Mouse (Mus musculus): Measurements from ENCODE around the gene Samd9l. TPM values are rescaled to one million over a fixed set of nuclear protein-coding genes. Genes with fewer than 3 reads are reported as not detected.
"Not testable (repeated sequence)": the region's sequence is repeated elsewhere in the genome, so short reads cannot be mapped to it uniquely, and the experiment has no call there.

The Samd9l gene
- polyA plus RNA-seq, 1 experiment from 2014 or later, result 4.5 TPM

- H3K4me1 ChIP-seq (ENCODE audit: insufficient read depth); H3K9ac ChIP-seq (replicated peaks); DNase-seq; H3K36me3 ChIP-seq (replicated peaks; ENCODE audit: insufficient read depth, low read length); H3K9me3 ChIP-seq (ENCODE audit: low read length); H3K27ac ChIP-seq (ENCODE audit: low read depth); H3K4me3 ChIP-seq (ENCODE audit: low read depth, low read length); H3K27me3 ChIP-seq (ENCODE audit: insufficient read depth, low read length); ATAC-seq: not testable (repeated sequence)
- 70% methylated on average over 4 of the region's 4 CpGs for WGBS (ENCODE audit: insufficient replicate concordance)
- peak overlapping the region; percentile 35; the same call in 1 of the 2 replicates for H3K4me2 ChIP-seq (ENCODE audit: low read depth, low read length)
Measured at GRCm38 (mm10) chr6:3395921-3396611, 3.3 kb downstream of the Samd9l start.

GRCm38 (mm10) chr6:3389995-3390394 lies 9.4 kb downstream of the Samd9l start:
- no peaks in the 10 kb centered on the region for H3K9me3 ChIP-seq (ENCODE audit: low read length)
- 89% methylated on average over 1 of the region's 1 CpGs for WGBS (ENCODE audit: insufficient replicate concordance)
- ATAC-seq, result no peak
- H3K4me1 ChIP-seq (ENCODE audit: insufficient read depth), result peaks cover 5% of the 10 kb centered on the region
- TF ChIP-seq CTCF (IDR thresholded peaks at IDR 0.05; ENCODE audit: low read depth) (no peak), EP300 (IDR thresholded peaks at IDR 0.05; ENCODE audit: low read depth) (no peak)
- no peak overlapping the region for H3K9ac ChIP-seq (replicated peaks)
- H3K27me3 ChIP-seq (ENCODE audit: insufficient read depth, low read length), result no peaks in the 10 kb centered on the region
- no peak overlapping the region for H3K4me2 ChIP-seq (ENCODE audit: low read depth, low read length)
- H3K27ac ChIP-seq (ENCODE audit: low read depth), result no peak overlapping the region
- H3K4me3 ChIP-seq (ENCODE audit: low read depth, low read length), result no peak overlapping the region
- no peaks in the 10 kb centered on the region for H3K36me3 ChIP-seq (replicated peaks; ENCODE audit: insufficient read depth, low read length)
- no peak for DNase-seq

- TF ChIP-seq EP300 (IDR thresholded peaks at IDR 0.05; ENCODE audit: low read depth) (no peak), CTCF (IDR thresholded peaks at IDR 0.05; ENCODE audit: low read depth) (no peak)
- 67% methylated on average over 6 of the region's 6 CpGs for WGBS (ENCODE audit: insufficient replicate concordance)
- H3K27me3 ChIP-seq (ENCODE audit: insufficient read depth, low read length), result no peaks in the 10 kb centered on the region
- no peak for DNase-seq
- 0 out of 2 replicates have a peak overlapping the region, but pooled peaks have one; percentile 18 for H3K4me2 ChIP-seq (ENCODE audit: low read depth, low read length)
- H3K27ac ChIP-seq (ENCODE audit: low read depth), result no peak overlapping the region
- H3K9me3 ChIP-seq (ENCODE audit: low read length), result no peaks in the 10 kb centered on the region
- no peak for ATAC-seq
- peaks cover 5% of the 10 kb centered on the region for H3K4me1 ChIP-seq (ENCODE audit: insufficient read depth)
- no peaks in the 10 kb centered on the region for H3K36me3 ChIP-seq (replicated peaks; ENCODE audit: insufficient read depth, low read length)
- H3K4me3 ChIP-seq (ENCODE audit: low read depth, low read length), result no peak overlapping the region
- no peak overlapping the region for H3K9ac ChIP-seq (replicated peaks)
Measured at GRCm38 (mm10) chr6:3386565-3386964, 12.8 kb downstream of the Samd9l start.

GRCm38 (mm10) chr6:3384816-3385215 lies 14.6 kb downstream of the Samd9l start:
- H3K27ac ChIP-seq (ENCODE audit: low read depth); H3K4me2 ChIP-seq (ENCODE audit: low read depth, low read length); H3K36me3 ChIP-seq (replicated peaks; ENCODE audit: insufficient read depth, low read length); H3K4me3 ChIP-seq (ENCODE audit: low read depth, low read length); H3K9ac ChIP-seq (replicated peaks); H3K4me1 ChIP-seq (ENCODE audit: insufficient read depth); DNase-seq; H3K27me3 ChIP-seq (ENCODE audit: insufficient read depth, low read length); H3K9me3 ChIP-seq (ENCODE audit: low read length): not testable (repeated sequence)
- peak; percentile 45 for ATAC-seq

GRCm38 (mm10) chr6:3384115-3384791 lies 15.1 kb downstream of the Samd9l start:
- 10% methylated on average over 1 of the region's 4 CpGs for WGBS (ENCODE audit: insufficient replicate concordance)

GRCm38 (mm10) chr6:3379146-3379545 lies 20.2 kb downstream of the Samd9l start:
- Histone ChIP-seq H3K27me3 (ENCODE audit: insufficient read depth, low read length) (no peaks in the 10 kb centered on the region), H3K9ac (replicated peaks) (no peak overlapping the region), H3K4me1 (ENCODE audit: insufficient read depth) (no peaks in the 10 kb centered on the region), H3K27ac (ENCODE audit: low read depth) (no peak overlapping the region), H3K4me2 (ENCODE audit: low read depth, low read length) (no peak overlapping the region), H3K9me3 (ENCODE audit: low read length) (no peaks in the 10 kb centered on the region), H3K36me3 (replicated peaks; ENCODE audit: insufficient read depth, low read length) (peaks cover 27% of the 10 kb centered on the region), H3K4me3 (ENCODE audit: low read depth, low read length) (no peak overlapping the region)
- no peak for ATAC-seq
- no peak for DNase-seq
- no peak for TF ChIP-seq EP300 (IDR thresholded peaks at IDR 0.05; ENCODE audit: low read depth)
- TF ChIP-seq CTCF (IDR thresholded peaks at IDR 0.05; ENCODE audit: low read depth), result no peak
- 66% methylated on average over 2 of the region's 2 CpGs for WGBS (ENCODE audit: insufficient replicate concordance)

More at GRCm38 (mm10) chr6:3384115-3384791, 15.1 kb downstream of the Samd9l start:
- not testable (repeated sequence) for H3K27me3 ChIP-seq (ENCODE audit: insufficient read depth, low read length); H3K36me3 ChIP-seq (replicated peaks; ENCODE audit: insufficient read depth, low read length); DNase-seq; H3K4me3 ChIP-seq (ENCODE audit: low read depth, low read length); H3K9me3 ChIP-seq (ENCODE audit: low read length); H3K4me1 ChIP-seq (ENCODE audit: insufficient read depth); H3K9ac ChIP-seq (replicated peaks); H3K4me2 ChIP-seq (ENCODE audit: low read depth, low read length); H3K27ac ChIP-seq (ENCODE audit: low read depth)
- peak; percentile 70 for ATAC-seq
